Mouse (Mus musculus) C2C12 (cell line): ENCODE data around the gene Klk1b4.
"Not testable (repeated sequence)": the region's sequence is repeated elsewhere in the genome, so short reads cannot be mapped to it uniquely, and the experiment has no call there.

Experiments
- CEBPB ChIP-seq: IDR thresholded peaks from one replicate; pipeline ENCODE4 v1.6.1; 2011; ENCODE audit warnings: low read depth, mild to moderate bottlenecking, control low read depth, moderate library complexity
- CTCF ChIP-seq: IDR thresholded peaks from one replicate; pipeline ENCODE4 v1.5.1; 2011; ENCODE audit not compliant: control insufficient read depth, insufficient read depth, insufficient read length
- MAX ChIP-seq: IDR thresholded peaks from one replicate; pipeline ENCODE4 v1.6.1; 2011; ENCODE audit warnings: mild to moderate bottlenecking, control low read depth
- MYOD1 ChIP-seq: IDR thresholded peaks from one replicate; pipeline ENCODE4 v1.6.1; 2011; ENCODE audit warnings: low read depth; ENCODE audit not compliant: control insufficient read depth, insufficient read length
- MYOG ChIP-seq: IDR thresholded peaks from one replicate; pipeline ENCODE4 v1.6.1; 2011; ENCODE audit not compliant: control insufficient read depth, insufficient read length; ENCODE audit errors: extremely low read depth
- USF1 ChIP-seq: IDR thresholded peaks from one replicate; pipeline ENCODE4 v1.6.1; 2011; ENCODE audit warnings: low read depth, mild to moderate bottlenecking, control low read depth, moderate library complexity

DNA sequence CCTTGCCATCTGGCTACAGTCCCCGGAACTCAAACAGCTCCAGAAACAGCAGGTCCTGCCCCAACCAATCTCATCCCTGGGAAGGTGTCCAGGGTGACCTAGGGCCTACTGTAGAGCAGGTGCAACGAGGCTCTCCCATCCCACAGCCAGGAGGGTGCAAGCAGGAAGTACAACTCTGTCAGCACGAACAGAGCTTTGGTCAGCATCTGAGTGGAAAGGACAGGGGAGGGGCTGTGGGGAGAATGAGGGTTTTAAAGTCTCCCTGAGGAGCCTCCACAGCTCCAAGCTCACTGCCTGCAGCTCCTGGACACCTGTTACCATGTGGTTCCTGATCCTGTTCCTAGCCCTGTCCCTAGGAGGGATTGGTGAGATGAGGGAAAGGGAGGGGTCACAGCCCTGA, at the start of gene Klk1b4:
- not testable (repeated sequence) for TF ChIP-seq CTCF, MYOG, USF1, MAX, CEBPB, MYOD1
